Mouse (Mus musculus): Measurements from ENCODE around the gene Gm26897.

- TF ChIP-seq POLR2A (IDR thresholded peaks at IDR 0.05; ENCODE audit: low read depth, low read length) (no peak), CTCF (IDR thresholded peaks at IDR 0.05; ENCODE audit: extremely low read depth, insufficient read length, insufficient replicate concordance, low read depth, low read length) (no peak)
Measured at GRCm38 (mm10) chr5:111730560-111731167, 3.1 kb upstream of the Gm26897 start.

Data from small intestine, adult 2 months (tissue).